Mouse (Mus musculus) lung, postnatal 0 days (tissue): ENCODE measurements at regions not wholly inside any gene's neighbourhood (a gene's known extent, or its start where the extent isn't known, plus 50 kb on each side); places are given as distances from the start of the nearest gene placed in this dataset.

Experiments used
- CTCF ChIP-seq: IDR thresholded peaks from 2 replicates; pipeline ENCODE4 v1.5.1; 2016; ENCODE audit warnings: antibody characterized with exemption, mild to moderate bottlenecking
- EP300 ChIP-seq: IDR thresholded peaks from 2 replicates; pipeline ENCODE4 v1.6.1; 2016; ENCODE audit warnings: antibody characterized with exemption, mild to moderate bottlenecking, control low read depth

DNA sequence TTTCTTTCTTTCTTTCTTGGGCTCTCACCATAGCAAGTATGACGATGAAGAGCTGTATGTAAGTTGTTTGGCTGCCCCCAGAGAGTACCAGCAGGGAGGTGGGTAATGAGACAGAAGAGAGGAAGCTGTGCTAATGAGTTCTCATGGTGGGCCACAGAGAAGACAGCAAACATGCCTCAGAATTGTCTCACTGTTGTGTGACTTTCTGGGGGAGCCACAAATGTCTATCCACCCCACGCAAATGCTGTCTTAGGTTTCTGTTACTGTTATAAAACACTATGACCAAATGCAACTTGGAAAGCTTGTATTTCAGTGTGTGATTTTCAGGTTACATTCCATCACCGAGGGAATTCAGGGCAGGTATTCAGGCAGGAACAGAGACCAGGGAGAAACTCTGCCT, 131.0 kb downstream of the Rsl24d1 start:
- TF ChIP-seq CTCF = no peak
- TF ChIP-seq EP300 = no peak
